Mouse (Mus musculus): ENCODE data around the gene Camta1.

DNA sequence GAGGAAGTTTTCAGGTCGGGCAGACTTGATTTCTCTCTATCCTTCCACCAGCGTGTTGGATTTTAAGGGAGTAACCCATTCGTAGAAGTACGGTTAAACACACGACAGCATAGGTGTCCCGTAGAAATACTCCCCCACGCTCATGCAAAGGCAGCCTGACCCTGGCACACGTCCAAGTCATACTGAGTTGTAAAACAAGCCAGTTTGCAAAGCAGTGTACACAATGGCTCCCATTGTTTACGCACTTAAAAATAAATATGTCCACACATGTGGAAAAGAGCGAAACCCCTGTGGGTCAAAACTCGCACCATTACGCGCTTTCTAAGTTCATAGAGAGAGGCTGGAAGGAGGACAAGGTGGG is 971.7 kb downstream of the Camta1 start:
- TF ChIP-seq CTCF (conservative IDR thresholded peaks at IDR 0.05; ENCODE audit: insufficient read depth, insufficient read length, low read depth, low read length) = 0 out of 2 replicates have a peak, but pooled peaks have one; percentile 6
- no peak for TF ChIP-seq POLR2A (IDR thresholded peaks at IDR 0.05; ENCODE audit: low read depth, low read length)
